Mouse (Mus musculus) left cerebral cortex, adult 18-20 months (tissue): ENCODE measurements around the gene Zfp638. TPM values are rescaled to one million over a fixed set of nuclear protein-coding genes. Genes with fewer than 3 reads are reported as not detected.

Experiments used
- DNase-seq, 2 experiments: peaks; one replicate each; pipeline ENCODE4 v3.0.0; 2021 to 2022; ENCODE audit warnings: low spot score in 2 of 2, mixed read lengths in 1 of 2
- total RNA-seq, 2 experiments: library from RNA; stranded (reverse); gene quantifications; 2 replicates each; pipeline ENCODE4 v1.2.3; 2021

Zfp638 gene
- total RNA-seq, 2 experiments from 2014 or later: 133 to 137 TPM

GRCm38 (mm10) chr6:83888802-83889201, 21.9 kb downstream of the Zfp638 start:
- DNase-seq: no peak

DNA sequence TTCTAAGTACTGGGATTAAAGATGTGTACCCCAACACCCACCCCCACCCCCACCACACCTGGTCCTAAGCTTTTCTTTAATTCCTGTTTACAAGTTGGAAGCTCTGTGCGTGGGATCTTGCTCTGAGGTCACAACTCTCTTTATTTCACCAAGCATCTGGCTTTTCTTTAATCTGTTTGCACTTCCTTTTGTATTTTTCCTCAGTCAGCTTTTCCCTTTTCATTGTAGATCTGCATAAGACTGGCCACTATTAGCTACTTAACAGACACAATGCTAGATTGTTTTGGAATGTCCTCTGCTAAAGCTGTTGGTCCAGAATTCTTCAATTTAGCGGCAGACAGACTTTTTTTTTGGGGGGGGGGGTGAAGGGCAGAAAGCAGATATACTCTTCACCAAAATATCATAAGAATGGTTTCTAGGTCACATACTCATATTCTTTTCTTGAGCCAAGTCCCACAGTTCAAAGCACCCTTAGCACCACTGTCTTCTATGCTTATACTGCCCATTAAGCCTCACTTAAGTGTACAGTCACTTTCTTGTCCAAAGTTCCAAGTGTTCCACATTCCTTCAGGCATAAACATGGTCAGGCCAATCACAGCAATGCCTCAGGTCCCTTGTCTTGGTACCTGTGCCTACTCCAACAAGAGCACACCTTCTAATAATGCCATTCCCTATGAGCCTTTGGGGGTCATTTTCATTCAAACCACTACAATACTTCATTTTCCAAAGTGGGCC, 23.5 kb downstream of the Zfp638 start:
- no peak for DNase-seq

GRCm38 (mm10) chr6:83891251-83891650, 24.3 kb downstream of the Zfp638 start:
- DNase-seq: no peak

DNA sequence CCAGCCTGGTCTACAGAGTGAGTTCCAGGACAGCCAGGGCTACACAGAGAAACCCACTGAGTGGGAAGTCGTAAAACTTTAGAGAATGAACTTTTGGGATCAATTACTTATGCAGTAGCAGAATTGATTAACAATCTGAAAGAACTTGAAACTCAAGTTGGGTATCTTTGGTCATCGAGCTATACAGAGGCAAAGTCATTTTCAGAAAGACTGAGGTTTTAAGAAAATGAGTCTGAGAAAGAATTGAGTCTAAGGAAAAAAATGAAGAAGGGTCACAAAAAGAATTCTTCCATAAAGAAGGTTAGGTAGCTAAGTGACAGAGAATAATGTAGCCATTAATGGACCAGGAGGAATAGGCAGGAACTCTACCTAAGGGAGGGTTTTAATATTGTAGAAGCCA, 24.8 kb downstream of the Zfp638 start:
- DNase-seq: no peak

- DNase-seq: no peak
Measured at GRCm38 (mm10) chr6:83893086-83893485, 26.2 kb downstream of the Zfp638 start.

DNA sequence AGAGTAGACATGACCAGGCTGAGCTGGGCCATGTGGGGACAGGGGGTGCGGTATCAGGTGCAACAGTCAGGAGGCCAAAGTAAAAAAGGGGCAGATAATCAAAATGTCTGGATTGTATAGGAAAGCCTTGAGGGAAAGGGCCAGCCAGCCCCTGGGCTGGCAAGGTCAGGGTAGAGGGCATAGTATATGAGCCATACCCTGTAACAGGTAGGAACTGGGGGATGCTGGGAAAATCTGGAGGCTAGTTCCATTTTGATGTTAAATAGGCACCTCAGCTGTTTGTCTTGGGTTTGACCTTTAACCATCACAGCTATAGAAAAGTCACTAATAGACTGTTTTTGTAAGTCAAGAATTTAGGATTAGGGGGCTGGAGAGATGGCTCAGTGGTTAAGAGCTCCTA, 26.7 kb downstream of the Zfp638 start:
- no peak for DNase-seq

DNA sequence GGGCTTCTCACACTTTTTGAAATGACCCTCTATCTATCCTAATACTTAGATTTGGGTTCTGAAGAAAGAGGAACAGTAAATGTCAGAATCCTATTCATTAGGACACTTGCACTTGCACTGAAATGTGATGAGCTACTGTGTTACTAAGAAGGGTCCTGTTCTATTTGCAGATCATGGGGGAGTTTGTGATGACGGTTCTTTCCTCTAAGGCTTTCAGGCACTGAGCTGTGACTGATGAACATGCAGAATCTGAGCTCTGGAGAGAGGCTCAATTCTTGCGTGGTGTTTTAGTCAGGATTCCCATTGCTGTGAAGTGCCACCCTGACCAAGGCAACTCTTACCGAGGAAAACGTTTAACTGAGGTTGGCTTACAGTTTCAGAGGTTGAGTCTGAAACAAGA, 32.2 kb downstream of the Zfp638 start:
- no peak for DNase-seq

GRCm38 (mm10) chr6:83905276-83905675, 38.4 kb downstream of the Zfp638 start:
- DNase-seq: no peak

DNA sequence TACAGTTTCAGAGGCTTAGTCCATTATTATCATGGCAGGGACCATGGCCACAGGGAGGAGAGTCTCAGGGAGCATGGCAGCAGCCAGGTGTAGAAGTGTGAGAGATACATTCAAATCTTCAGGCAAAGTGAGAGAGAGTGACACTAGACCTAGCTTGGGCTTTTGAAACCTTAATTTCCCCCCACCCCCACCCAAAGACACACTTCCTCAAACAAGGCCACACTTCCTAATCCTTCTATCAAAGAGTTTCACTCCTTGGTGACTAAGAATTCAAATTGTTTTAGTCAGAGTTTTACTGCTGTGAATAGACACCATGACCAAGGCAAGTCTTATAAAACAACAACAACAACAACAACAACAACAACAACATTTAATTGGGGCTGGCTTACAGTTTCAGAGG, 39.8 kb downstream of the Zfp638 start:
- DNase-seq: no peak

- no peak for DNase-seq
Measured at GRCm38 (mm10) chr6:83908386-83908785, 41.5 kb downstream of the Zfp638 start.

GRCm38 (mm10) chr6:83913710-83914109, 46.8 kb downstream of the Zfp638 start:
- DNase-seq: no peak

GRCm38 (mm10) chr6:83914183-83914719, 47.3 kb downstream of the Zfp638 start:
- DNase-seq: peak; percentile 99 to 100

GRCm38 (mm10) chr6:83914720-83915271, 47.9 kb downstream of the Zfp638 start:
- DNase-seq: peak in 1 of 2 experiments; percentile 57

GRCm38 (mm10) chr6:83927418-83927817, 60.5 kb downstream of the Zfp638 start:
- DNase-seq: no peak

GRCm38 (mm10) chr6:83928225-83928624, 61.3 kb downstream of the Zfp638 start:
- no peak for DNase-seq

DNA sequence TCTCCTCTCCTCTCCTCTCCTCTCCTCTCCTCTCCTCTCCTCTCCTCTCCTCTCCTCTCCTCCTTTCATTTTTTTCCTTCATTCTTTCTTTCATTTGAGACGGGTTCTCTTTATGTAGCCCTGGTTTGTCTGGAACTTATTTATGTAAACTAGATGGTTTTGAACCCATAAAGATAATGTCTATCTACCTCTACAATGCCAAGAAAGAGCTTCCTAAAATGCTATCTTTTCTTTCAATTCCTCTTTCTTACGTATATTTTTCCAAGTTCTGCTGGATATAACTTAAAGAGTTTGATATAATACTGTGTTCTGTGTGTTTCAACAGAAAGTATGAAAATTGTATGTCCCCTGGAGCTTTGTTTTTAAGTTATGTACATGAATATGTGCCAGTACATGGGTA, 72.6 kb downstream of the Zfp638 start:
- no peak for DNase-seq

DNA sequence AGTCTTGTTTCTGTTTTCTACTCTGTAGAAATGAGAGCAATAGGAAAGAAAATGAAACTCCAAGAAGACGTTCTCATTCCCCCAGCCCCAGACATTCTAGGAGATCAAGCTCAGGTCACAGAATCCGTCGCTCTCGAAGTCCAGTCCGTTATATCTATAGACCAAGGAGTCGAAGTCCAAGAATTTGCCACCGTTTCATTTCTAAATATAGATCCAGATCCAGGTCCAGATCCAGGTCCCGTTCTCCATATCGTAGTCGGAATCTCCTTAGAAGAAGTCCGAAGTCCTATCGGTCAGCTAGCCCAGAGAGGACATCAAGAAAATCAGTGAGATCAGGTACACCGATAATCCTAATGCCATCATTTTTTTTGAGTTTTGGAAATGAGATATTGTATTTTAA, 75.9 kb downstream of the Zfp638 start:
- DNase-seq: no peak

- DNase-seq: no peak
Measured at GRCm38 (mm10) chr6:83953603-83954002, 86.7 kb downstream of the Zfp638 start.

DNA sequence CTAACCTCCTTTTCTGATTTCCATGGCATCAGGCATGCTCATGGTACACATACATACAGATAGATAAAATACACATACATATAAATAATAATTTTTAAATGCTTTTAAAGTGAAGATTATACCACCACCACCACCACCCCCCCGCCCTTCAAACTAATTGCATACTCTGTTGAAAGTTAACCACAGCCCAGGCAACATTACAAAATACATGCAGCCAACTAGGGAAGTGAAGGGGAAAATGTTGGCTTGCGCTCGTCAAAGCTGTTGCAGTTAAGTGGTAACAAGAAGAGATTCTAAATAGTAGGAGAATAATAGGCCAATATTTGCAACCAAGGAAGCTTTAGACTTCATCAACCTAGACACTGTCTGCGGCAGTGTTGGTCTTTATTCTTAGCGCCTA, 120.7 kb downstream of the Zfp638 start:
- DNase-seq: no peak

DNA sequence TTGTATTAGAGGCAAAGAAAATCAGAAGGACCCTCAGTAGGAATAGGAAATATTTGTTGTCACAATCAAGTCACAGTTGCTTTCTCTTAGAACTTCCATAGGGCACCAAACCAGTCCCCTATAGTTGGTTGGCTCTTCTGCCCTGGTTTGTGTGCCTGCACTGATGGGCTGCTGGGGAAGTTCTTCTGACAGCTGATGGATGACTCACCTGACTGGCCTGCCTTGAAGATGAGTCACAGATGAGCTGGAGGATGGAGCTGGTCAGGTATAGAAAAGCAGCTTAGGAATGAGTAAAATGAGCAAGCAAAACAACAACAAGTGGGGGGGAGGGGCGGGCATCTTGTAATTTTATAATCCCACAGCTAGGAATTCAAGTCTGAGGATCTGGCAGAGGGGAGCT, 135.8 kb downstream of the Zfp638 start:
- no peak for DNase-seq

GRCm38 (mm10) chr6:84004295-84004694, 137.4 kb downstream of the Zfp638 start:
- no peak for DNase-seq

GRCm38 (mm10) chr6:84008363-84009171, 141.7 kb downstream of the Zfp638 start, which contains the start of gene Dysf:
Dysf (plus strand) TSS chr6:84008590.
- no peak for DNase-seq
